Mouse (Mus musculus) T-cell, adult 2 months (primary cell): ENCODE results near the gene Plcb1.

Experiments used
- DNase-seq: peaks from one replicate; pipeline ENCODE4 v3.0.0; 2022; ENCODE audit warnings: low spot score

Gene Plcb1

GRCm38 (mm10) chr2:135208890-135209289 is 423.0 kb downstream of the Plcb1 start:
- no peak for DNase-seq

GRCm38 (mm10) chr2:135214746-135215448 is 429.0 kb downstream of the Plcb1 start:
- no peak for DNase-seq

- no peak for DNase-seq
Measured at GRCm38 (mm10) chr2:135219406-135219805, 433.5 kb downstream of the Plcb1 start.

GRCm38 (mm10) chr2:135225604-135226025 is 439.7 kb downstream of the Plcb1 start:
- no peak for DNase-seq

GRCm38 (mm10) chr2:135230262-135230661 is 444.4 kb downstream of the Plcb1 start:
- DNase-seq = no peak

- DNase-seq = no peak
Measured at GRCm38 (mm10) chr2:135242662-135243316, 456.9 kb downstream of the Plcb1 start.

GRCm38 (mm10) chr2:135243764-135244163 is 457.9 kb downstream of the Plcb1 start:
- no peak for DNase-seq

GRCm38 (mm10) chr2:135249925-135250324 is 464.1 kb downstream of the Plcb1 start:
- no peak for DNase-seq

- DNase-seq = no peak
Measured at GRCm38 (mm10) chr2:135251821-135252315, 466.0 kb downstream of the Plcb1 start.

GRCm38 (mm10) chr2:135259136-135259535 is 473.3 kb downstream of the Plcb1 start:
- no peak for DNase-seq

- no peak for DNase-seq
Measured at GRCm38 (mm10) chr2:135263943-135264342, 478.1 kb downstream of the Plcb1 start.

- DNase-seq = no peak
Measured at GRCm38 (mm10) chr2:135274949-135275348, 489.1 kb downstream of the Plcb1 start.

GRCm38 (mm10) chr2:135278506-135278905 is 492.6 kb downstream of the Plcb1 start:
- no peak for DNase-seq

- DNase-seq = no peak
Measured at GRCm38 (mm10) chr2:135279026-135279425, 493.2 kb downstream of the Plcb1 start.

- no peak for DNase-seq
Measured at GRCm38 (mm10) chr2:135283783-135284182, 497.9 kb downstream of the Plcb1 start.

GRCm38 (mm10) chr2:135296184-135296769 is 510.4 kb downstream of the Plcb1 start:
- DNase-seq = no peak

- no peak for DNase-seq
Measured at GRCm38 (mm10) chr2:135300480-135300879, 514.6 kb downstream of the Plcb1 start.

GRCm38 (mm10) chr2:135302483-135302882 is 516.6 kb downstream of the Plcb1 start:
- DNase-seq = no peak

GRCm38 (mm10) chr2:135305186-135305585 is 519.3 kb downstream of the Plcb1 start:
- DNase-seq = no peak

- DNase-seq = no peak
Measured at GRCm38 (mm10) chr2:135305736-135306471, 520.0 kb downstream of the Plcb1 start.

- DNase-seq = no peak
Measured at GRCm38 (mm10) chr2:135306472-135306771, 520.6 kb downstream of the Plcb1 start.

GRCm38 (mm10) chr2:135307787-135308186 is 521.9 kb downstream of the Plcb1 start:
- no peak for DNase-seq

- no peak for DNase-seq
Measured at GRCm38 (mm10) chr2:135315980-135316379, 530.1 kb downstream of the Plcb1 start.
